Mouse (Mus musculus) hindbrain, embryonic 15.5 days (tissue): ENCODE results near the gene 4930432K21Rik. TPM values are rescaled to one million over a fixed set of nuclear protein-coding genes. Genes with fewer than 3 reads are reported as not detected.
A peak's percentile ranks its signal among the peaks of the same experiment; 100 is the strongest.

Experiments used
- ATAC-seq: fragments of 200-750 bp; cut with Nextera tagmentation; 2 replicates; pipeline ENCODE4 v1.8.0; 2017; ENCODE audit warnings: low read depth, moderate number of reproducible peaks, moderate TSS enrichment; ENCODE audit not compliant: low FRiP score
- H3K27ac ChIP-seq: fragments of 300-500 bp; sonication (generic); replicated peaks from 2 replicates; pipeline ENCODE4 v1.5.1; 2015; ENCODE audit warnings: mild to moderate bottlenecking, inconsistent platforms
- H3K27me3 ChIP-seq: fragments of 300-500 bp; sonication (generic); 2 replicates; pipeline ENCODE4 v1.6.1; 2015; ENCODE audit warnings: control low read depth, inconsistent platforms
- H3K36me3 ChIP-seq: fragments of 300-500 bp; sonication (generic); 2 replicates; pipeline ENCODE4 v1.6.1; 2015; ENCODE audit warnings: control low read depth, inconsistent platforms
- H3K4me1 ChIP-seq: fragments of 300-500 bp; sonication (generic); replicated peaks from 2 replicates; pipeline ENCODE4 v1.6.1; 2015; ENCODE audit warnings: control low read depth, inconsistent platforms
- H3K4me2 ChIP-seq: fragments of 300-500 bp; sonication (generic); 2 replicates; pipeline ENCODE4 v1.6.1; 2015; ENCODE audit warnings: moderate library complexity, mild to moderate bottlenecking, inconsistent platforms
- H3K4me3 ChIP-seq: fragments of 300-500 bp; sonication (generic); 2 replicates; pipeline ENCODE4 v1.5.1; 2015; ENCODE audit warnings: mild to moderate bottlenecking, inconsistent platforms
- H3K9ac ChIP-seq: fragments of 300-500 bp; sonication (generic); 2 replicates; pipeline ENCODE4 v1.6.1; 2015; ENCODE audit warnings: inconsistent platforms
- H3K9me3 ChIP-seq: fragments of 300-500 bp; sonication (generic); 2 replicates; pipeline ENCODE4 v1.6.1; 2016; ENCODE audit warnings: control low read depth, inconsistent platforms
- WGBS: fragments of 180-500 bp; shearing (Covaris S2); methylation state at CpG from one replicate; pipeline ENCODE4 v1.1.7; 2015; 5-methylcytosine and 5-hydroxymethylcytosine counted together
- polyA plus RNA-seq: library from polyadenylated mRNA; unstranded; fragments of >200 nt; fragmentation: Nextera tagmentation; extraction: Ambion mirVana; gene quantifications from 2 replicates; pipeline ENCODE4 v1.2.1, GENCODE M21; 2015

The 4930432K21Rik gene
- polyA plus RNA-seq, 1 experiment from 2014 or later: 2.3 TPM

DNA sequence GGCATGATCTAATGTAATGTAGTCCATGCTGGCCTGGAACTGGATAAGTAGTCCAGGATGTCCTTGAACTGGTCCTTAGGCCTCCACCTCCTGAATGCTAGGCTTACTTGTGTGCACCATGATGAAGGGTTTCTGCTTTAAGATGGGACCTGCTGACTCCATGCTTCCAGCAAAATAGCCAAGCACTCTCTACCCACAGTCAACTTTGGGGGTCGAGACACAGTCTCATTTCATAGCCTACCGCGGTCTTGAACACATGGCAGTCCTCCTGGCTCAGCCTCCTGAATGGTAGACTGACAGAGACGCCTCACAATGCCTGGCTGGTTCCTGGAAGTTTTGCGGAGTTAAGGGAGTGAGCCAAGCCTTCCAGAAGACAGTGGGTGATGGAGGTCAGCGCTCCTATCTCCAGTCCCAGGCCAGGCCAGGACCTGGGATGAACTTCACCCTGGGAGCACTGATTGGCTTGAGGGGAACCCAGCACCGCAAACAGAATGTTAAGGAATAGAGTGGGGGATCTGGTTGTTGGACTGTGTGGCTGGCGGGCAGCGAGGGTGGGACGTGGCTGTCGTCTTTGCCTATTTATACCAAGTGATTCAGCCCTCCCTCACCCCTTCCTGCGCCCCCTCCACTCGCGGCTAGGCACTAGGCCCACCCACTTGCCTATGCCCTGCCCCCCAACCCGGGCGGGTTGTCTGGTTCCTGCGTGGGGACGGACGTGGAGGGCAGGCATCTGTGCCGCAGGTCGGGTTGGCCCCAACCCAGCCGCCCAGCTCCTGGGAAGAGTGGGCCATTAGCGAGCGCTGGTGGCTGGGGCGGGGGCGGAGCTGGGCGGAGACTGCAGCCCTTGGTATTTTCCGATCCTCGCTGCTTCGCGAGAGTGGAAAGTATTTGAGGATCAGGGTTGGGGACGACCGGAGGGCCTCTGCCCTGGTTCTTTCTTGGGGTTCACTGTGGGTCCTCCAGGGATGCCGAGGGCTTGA, 55.4 kb downstream of the 4930432K21Rik start:
- ATAC-seq: peak; percentile 31
- Histone ChIP-seq H3K9me3 (no peaks in the 10 kb centered on the region), H3K4me3 (peak overlapping the region; percentile 41), H3K4me1 (peaks cover 60% of the 10 kb centered on the region), H3K4me2 (peak overlapping the region; percentile 81), H3K9ac (peak overlapping the region; percentile 45), H3K27me3 (0 out of 2 replicates have a peak, but pooled peaks cover 3% of the 10 kb centered on the region), H3K36me3 (no peaks in the 10 kb centered on the region), H3K27ac (peak overlapping the region; percentile 81)
- 13% methylated on average over 34 of the region's 34 CpGs for WGBS

DNA sequence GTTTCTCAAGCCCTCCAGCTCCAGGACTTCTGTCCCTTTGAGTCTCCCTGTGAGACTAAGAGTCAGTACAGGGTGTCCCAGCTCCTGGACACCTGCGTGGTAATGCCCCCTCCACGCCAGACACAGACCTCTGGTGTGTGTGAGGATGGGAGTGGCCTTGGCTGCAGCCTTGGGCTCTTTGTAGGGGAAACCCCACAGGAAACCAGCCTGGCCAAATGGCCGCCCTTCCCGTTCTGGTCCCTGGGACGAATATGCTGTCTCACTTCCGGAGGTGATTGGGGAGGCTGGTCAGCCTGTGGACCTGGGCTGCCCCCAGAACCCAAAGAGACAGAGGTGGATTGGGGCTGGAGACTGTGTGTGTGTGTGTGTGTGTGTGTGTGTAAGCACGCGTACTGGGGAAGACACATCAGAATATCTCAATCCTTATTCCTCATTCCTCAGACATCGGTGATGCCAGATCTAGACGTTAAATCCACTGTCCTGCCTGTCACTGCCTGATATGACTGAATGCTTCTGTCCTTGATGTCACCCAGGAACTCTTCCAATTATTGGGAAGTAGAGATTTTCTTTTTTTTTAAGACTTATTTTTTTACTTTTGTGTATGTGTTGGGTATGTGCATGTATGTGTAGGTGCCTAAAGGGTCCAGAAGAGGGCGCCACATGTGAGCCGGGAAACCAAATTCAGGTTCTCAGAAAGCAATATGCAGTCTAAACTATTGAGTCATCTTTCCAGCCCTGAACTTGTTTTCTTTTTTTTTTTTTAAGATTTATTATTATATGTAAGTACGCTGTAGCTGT, 56.3 kb downstream of the 4930432K21Rik start:
- peak overlapping the region; percentile 81 for H3K4me2 ChIP-seq
- no peak for ATAC-seq
- 56% methylated on average over 13 of the region's 13 CpGs for WGBS
- H3K27ac ChIP-seq: peak overlapping the region; percentile 81
- H3K4me1 ChIP-seq: peaks cover 62% of the 10 kb centered on the region
- H3K4me3 ChIP-seq: peak overlapping the region; percentile 41
- 0 out of 2 replicates have a peak, but pooled peaks cover 3% of the 10 kb centered on the region for H3K27me3 ChIP-seq
- H3K9me3 ChIP-seq: no peaks in the 10 kb centered on the region
- H3K9ac ChIP-seq: peak overlapping the region; percentile 45
- no peaks in the 10 kb centered on the region for H3K36me3 ChIP-seq

DNA sequence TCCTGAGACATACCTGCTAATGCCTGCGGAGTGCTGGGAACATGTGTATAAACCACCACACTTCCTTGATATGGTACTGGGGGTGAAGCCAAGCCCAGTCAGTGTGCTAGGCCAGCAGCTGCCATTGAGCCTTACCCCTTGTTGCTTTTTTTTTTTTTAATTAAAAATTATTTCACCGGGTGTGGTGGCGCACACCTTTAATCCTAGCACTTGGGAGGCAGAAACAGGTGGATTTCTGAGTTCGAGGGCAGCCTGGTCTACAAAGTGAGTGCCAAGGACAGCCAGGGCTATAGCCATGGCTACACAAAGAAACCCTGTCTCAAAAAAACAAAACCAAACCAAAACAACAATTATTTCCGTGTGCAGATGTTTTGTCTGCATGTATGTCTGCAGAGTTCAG, 57.2 kb downstream of the 4930432K21Rik start:
- Histone ChIP-seq H3K9me3 (no peaks in the 10 kb centered on the region), H3K4me2 (no peak overlapping the region), H3K27me3 (0 out of 2 replicates have a peak, but pooled peaks cover 1% of the 10 kb centered on the region), H3K36me3 (no peaks in the 10 kb centered on the region), H3K4me1 (peaks cover 61% of the 10 kb centered on the region), H3K9ac (no peak overlapping the region), H3K4me3 (no peak overlapping the region), H3K27ac (no peak overlapping the region)
- ATAC-seq: no peak
- WGBS: 90% methylated on average over 5 of the region's 5 CpGs

DNA sequence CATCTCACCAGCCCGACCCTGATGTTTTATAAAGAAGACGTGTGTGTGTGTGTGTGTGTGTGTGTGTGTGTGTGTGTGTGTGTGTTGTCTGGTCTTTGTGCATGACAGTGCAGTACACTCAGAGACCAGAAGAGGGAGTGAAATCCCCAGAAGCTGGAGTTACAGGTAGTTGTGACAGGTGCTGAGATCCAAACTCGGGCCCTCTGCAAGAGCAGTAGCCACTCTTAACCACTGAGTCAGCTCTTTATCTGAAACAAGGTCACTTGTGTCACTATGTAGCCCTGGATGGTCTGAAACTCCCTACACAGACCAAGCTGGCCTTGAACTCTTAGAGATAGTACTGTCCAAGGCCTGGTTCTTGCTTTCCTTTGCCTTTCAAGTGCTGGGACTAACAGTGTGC, 58.8 kb downstream of the 4930432K21Rik start:
- ATAC-seq: no peak
- H3K4me3 ChIP-seq: no peak overlapping the region
- H3K4me1 ChIP-seq: peaks cover 49% of the 10 kb centered on the region
- no peak overlapping the region for H3K4me2 ChIP-seq
- no peak overlapping the region for H3K9ac ChIP-seq
- no peak overlapping the region for H3K27ac ChIP-seq
- peaks cover 8% of the 10 kb centered on the region for H3K36me3 ChIP-seq
- 75% methylated on average over 3 of the region's 3 CpGs for WGBS
- H3K27me3 ChIP-seq: no peaks in the 10 kb centered on the region
- no peaks in the 10 kb centered on the region for H3K9me3 ChIP-seq

DNA sequence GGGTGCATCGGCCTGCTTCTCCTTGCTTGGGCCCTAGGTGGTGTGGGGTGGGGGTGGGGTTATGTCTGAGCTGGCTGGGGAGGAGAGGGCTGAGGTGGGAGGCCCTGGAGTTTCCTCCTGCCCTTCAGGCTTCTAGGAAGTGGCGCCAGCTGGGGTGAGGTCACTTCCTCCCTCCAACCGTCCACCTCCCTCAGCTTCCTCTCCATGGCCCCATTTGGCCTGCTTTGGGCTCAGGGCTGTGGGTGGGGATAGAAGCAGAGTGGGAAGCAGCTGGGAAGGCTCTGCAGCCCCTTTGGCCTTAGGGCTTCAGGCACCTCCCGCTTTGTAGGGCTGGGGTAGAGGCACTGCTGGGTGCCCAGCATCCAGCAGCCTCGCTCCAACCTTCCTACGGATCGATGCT, 60.0 kb downstream of the 4930432K21Rik start:
- Histone ChIP-seq H3K36me3 (peaks cover 20% of the 10 kb centered on the region), H3K9ac (no peak overlapping the region), H3K4me2 (no peak overlapping the region), H3K4me3 (no peak overlapping the region), H3K27me3 (no peaks in the 10 kb centered on the region), H3K4me1 (peaks cover 39% of the 10 kb centered on the region), H3K9me3 (no peaks in the 10 kb centered on the region), H3K27ac (peak overlapping the region; percentile 37; the same call in 1 of the 2 replicates)
- 52% methylated on average over 7 of the region's 7 CpGs for WGBS
- ATAC-seq: no peak

DNA sequence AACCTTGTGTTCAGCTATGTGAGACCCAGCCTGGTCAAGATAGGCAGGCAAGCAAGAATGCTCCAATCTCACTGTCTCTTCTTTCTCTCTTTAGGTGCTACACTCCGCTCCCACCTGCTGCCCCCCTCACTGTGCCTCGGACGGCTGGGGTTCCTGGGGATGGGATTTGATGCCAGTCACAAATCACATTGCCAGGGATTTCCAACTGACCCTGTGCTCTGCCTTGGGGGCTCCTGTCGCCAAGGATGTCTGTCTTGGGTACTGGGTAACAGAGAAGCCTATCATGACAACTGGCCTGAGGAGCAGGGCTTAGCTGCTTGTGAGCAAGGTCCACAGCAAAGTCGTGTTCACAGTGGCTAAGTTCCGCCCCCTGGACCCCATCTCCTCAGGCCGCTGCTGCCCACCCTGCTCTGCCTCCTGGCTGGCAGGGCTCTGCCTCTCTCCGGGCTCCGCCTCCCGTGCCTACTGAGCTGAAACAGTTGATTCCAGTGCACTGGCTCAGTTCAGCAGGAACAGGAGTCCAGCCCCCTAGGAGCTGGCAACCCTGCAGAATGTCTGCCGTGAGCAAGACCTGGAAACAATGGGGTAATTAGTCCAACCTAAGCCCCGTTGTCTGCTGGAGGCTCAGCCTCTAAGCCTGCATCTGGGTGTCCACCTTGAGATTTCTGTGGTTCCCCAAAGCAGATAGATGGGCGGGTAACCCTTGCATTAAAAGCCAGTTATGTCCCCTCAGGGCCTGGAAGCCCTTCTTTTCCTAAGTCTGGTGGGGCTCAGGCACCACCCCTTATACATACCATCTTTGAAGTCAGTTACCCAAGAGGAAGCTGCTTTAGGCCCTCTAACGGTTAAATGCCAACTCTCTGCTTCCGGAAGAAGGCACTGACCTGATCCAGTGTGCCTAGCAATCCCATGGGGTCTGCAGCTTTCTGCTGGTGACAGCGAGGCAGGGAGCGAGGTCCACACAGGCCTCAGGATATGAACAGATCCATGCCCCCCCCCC, 60.9 kb downstream of the 4930432K21Rik start:
- H3K4me3 ChIP-seq: no peak overlapping the region
- H3K36me3 ChIP-seq: peaks cover 28% of the 10 kb centered on the region
- no peak overlapping the region for H3K9ac ChIP-seq
- no peaks in the 10 kb centered on the region for H3K27me3 ChIP-seq
- peak overlapping the region; percentile 40; the same call in 1 of the 2 replicates for H3K27ac ChIP-seq
- H3K9me3 ChIP-seq: no peaks in the 10 kb centered on the region
- WGBS: 40% methylated on average over 17 of the region's 17 CpGs
- peaks cover 31% of the 10 kb centered on the region for H3K4me1 ChIP-seq
- 0 out of 2 replicates have a peak, but pooled peaks have one; percentile 24 for ATAC-seq
- H3K4me2 ChIP-seq: no peak overlapping the region

DNA sequence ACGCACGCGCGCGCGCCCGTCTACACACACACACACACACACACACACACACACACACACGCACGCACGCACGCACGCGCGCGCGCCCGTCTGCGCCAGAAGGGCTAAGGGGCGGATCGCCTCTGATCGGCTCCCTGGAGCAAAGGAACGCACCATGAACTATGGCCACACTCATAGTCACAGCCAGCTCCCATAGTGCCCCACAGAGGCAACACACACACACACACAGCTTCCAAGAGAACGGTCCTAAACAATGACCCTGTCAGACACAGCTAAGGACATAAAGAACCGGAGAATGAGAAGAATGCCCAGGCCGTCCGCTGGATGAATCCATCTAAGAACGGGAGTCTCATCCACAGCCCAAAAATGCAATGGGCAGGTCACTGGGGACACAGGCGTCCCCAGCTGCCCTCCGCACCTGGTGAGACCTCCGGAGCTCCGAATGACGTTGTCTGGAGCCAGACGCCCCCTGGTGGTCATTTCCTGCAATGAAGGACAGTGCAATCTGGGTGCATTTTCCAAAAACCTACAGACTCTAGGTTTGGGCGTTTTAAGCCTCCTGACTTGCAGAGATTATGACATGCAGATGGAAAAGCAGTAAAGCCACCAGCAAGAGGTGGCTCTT, 62.5 kb downstream of the 4930432K21Rik start:
- Histone ChIP-seq H3K9ac (0 out of 2 replicates have a peak overlapping the region, but pooled peaks have one; percentile 34), H3K36me3 (peaks cover 36% of the 10 kb centered on the region), H3K27ac (no peak overlapping the region), H3K4me3 (peak overlapping the region; percentile 9; the same call in 1 of the 2 replicates), H3K4me1 (peaks cover 24% of the 10 kb centered on the region), H3K4me2 (peak overlapping the region; percentile 44), H3K9me3 (no peaks in the 10 kb centered on the region), H3K27me3 (no peaks in the 10 kb centered on the region)
- WGBS: 50% methylated on average over 34 of the region's 34 CpGs
- ATAC-seq: peak; percentile 63

DNA sequence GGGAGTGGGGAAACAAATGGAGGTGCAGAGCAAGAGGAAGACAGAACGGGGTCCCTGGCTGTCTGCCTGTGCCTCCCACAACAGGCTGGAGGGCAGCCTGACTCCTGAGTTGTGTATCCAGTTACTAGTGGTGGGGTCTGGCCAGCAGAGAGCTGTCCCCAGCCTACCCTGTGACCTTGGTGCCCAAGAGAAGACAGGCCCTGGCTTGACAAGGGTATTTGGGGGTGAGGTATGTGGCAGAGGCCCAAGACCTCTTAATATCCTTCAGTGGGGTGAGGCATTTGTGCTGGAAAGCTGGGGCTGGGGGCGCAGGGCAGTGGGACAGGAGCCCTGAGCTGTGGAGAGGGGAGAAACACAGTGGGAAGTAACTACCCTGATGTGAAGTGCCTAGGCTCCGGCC, 63.4 kb downstream of the 4930432K21Rik start:
- no peak overlapping the region for H3K27ac ChIP-seq
- H3K4me1 ChIP-seq: peaks cover 24% of the 10 kb centered on the region
- peaks cover 46% of the 10 kb centered on the region for H3K36me3 ChIP-seq
- ATAC-seq: no peak
- H3K4me2 ChIP-seq: no peak overlapping the region
- no peak overlapping the region for H3K4me3 ChIP-seq
- no peaks in the 10 kb centered on the region for H3K27me3 ChIP-seq
- no peaks in the 10 kb centered on the region for H3K9me3 ChIP-seq
- no peak overlapping the region for H3K9ac ChIP-seq
- WGBS: 96% methylated on average over 3 of the region's 3 CpGs

DNA sequence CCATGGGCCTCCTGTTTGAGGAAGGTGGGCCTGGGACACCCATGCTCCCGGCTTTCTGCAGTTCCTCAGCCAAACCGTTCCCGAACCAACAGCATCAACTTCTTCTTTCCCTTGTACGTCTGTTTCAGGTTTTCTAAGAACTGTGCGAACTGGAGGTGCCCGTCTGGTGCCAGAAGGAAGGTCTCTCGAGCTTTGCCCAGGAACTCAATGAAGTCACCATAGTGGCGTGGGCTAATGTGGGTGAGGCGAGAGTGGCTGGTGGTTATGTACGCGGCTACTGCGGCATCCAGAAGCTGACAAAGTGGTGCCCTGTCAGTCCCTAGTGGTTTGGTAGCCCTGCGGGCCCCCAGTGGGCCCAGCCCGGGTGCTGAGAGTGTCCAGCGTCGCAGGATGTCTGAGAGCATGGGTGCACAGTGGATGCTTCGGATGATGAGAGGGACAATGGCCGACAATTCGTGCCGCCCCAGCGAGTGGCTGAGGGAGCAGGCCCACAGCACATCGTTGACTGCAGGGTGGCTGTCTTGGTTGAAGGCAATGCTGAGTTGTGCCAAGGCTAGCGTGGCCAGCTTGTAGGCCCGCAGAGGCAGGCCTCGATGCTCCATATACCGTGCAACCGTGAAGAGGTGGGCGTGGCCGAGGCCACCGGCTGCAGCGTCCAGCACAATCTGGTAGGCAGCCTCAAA, 64.2 kb downstream of the 4930432K21Rik start:
- no peak for ATAC-seq
- Histone ChIP-seq H3K4me3 (no peak overlapping the region), H3K27ac (no peak overlapping the region), H3K9ac (no peak overlapping the region), H3K36me3 (peaks cover 52% of the 10 kb centered on the region), H3K4me2 (no peak overlapping the region), H3K9me3 (no peaks in the 10 kb centered on the region), H3K27me3 (no peaks in the 10 kb centered on the region), H3K4me1 (peaks cover 24% of the 10 kb centered on the region)
- WGBS: 92% methylated on average over 31 of the region's 31 CpGs

DNA sequence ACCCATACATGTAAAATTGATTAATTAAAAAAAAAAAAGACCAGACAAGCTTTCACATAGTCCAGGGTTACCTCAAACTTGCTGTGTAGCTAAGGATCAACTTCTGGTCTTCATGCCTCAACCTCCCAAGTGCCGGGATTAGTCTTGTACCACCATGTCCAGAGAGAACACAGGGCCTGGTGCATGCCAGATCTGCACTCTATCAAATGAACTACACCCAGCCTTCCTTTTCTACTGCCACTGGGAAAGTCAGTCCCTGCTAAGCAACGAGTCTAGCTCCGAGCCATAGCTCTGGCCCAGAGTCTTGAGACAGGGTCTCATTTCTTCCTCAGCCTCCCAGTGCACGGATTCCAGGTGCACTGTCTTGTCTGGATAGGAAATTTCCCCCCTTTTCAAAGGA, 65.5 kb downstream of the 4930432K21Rik start:
- no peak overlapping the region for H3K4me2 ChIP-seq
- peaks cover 59% of the 10 kb centered on the region for H3K36me3 ChIP-seq
- 98% methylated on average over 4 of the region's 4 CpGs for WGBS
- peaks cover 18% of the 10 kb centered on the region for H3K4me1 ChIP-seq
- no peaks in the 10 kb centered on the region for H3K27me3 ChIP-seq
- H3K27ac ChIP-seq: no peak overlapping the region
- no peak overlapping the region for H3K9ac ChIP-seq
- ATAC-seq: no peak
- no peaks in the 10 kb centered on the region for H3K9me3 ChIP-seq
- no peak overlapping the region for H3K4me3 ChIP-seq
